Mouse (Mus musculus): ENCODE measurements around the gene Trrap. TPM values are rescaled to one million over a fixed set of nuclear protein-coding genes. Genes with fewer than 3 reads are reported as not detected.

The Trrap gene
- polyA plus RNA-seq, 1 experiment from 2014 or later: 47.2 TPM

DNA sequence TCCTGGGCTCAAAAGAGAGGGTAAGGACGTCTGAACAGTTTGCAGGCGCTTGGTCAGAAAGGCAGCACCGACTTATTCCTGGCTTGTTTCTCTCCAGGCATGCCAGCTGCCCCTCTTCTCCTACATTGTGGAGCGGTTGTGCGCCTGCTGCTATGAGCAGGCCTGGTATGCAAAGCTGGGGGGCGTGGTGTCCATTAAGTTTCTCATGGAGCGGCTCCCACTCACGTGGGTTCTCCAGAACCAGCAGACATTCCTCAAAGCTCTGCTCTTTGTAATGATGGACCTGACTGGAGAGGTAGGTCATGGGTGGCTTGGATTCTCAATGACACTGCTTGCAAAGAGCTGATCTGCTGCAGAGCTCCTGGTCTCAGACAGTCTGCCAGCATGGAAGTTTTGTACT, 35.5 kb downstream of the Trrap start:
- H3K36me3 ChIP-seq (ENCODE audit: control insufficient read depth, insufficient read depth): peaks cover 72% of the 10 kb centered on the region
- H3K27me3 ChIP-seq (ENCODE audit: control insufficient read depth, insufficient read depth, low read length): no peaks in the 10 kb centered on the region
- no peak overlapping the region for H3K4me2 ChIP-seq (ENCODE audit: low read depth, low read length)
- no peak overlapping the region for H3K27ac ChIP-seq (ENCODE audit: low read length)
- H3K9ac ChIP-seq (ENCODE audit: low read length): no peak overlapping the region
- peaks cover 16% of the 10 kb centered on the region for H3K4me1 ChIP-seq (ENCODE audit: control insufficient read depth, insufficient read depth, low read length)
- no peak overlapping the region for H3K4me3 ChIP-seq (ENCODE audit: low read length)
- ATAC-seq (replicated peaks; ENCODE audit: extremely low read depth, insufficient read depth, low FRiP score): no peak
- H3K9me3 ChIP-seq (replicated peaks; ENCODE audit: control insufficient read depth, low read length): no peaks in the 10 kb centered on the region
- 91% methylated on average over 8 of the region's 8 CpGs for whole genome bisulfite sequencing

DNA sequence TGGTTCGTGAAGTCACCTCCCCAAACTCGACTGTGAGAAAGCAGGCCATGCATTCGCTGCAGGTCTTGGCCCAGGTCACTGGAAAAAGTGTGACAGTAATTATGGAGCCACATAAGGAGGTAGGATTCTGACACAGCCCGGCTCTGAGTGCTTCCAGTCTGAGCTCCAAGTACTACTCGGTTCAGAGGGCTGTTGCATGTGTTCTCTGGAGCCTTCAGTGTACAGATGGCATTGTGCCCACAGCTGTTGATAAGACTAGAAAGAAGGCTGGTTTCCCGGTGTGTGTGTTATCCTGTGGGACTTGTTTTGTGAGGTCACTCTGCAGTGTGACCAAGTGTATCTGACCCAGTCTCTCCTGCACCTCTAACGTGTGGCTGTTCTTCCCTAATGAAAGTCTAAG, 36.6 kb downstream of the Trrap start:
- no peak for ATAC-seq (replicated peaks; ENCODE audit: extremely low read depth, insufficient read depth, low FRiP score)

DNA sequence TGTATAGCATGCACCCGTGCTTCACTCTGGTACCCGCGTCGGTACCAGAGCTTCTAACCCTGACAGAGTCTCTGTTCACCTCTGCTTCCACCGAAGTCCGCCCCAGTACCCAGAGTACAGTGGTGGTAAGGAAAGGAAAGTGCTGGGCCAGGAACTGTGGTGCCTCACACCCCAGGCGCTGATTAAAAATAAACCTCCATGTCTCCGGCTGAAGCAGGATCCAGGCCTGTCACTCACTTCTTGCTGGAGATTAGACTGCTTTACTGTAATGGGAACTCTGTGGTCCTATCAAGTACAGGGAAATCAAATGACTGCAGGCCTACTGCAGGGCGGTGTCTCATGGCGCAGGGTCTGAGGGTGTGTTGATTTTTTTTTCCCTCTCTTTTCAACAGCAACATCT, 39.4 kb downstream of the Trrap start:
- H3K4me2 ChIP-seq (ENCODE audit: low read depth, low read length): no peak overlapping the region
- peaks cover 16% of the 10 kb centered on the region for H3K4me1 ChIP-seq (ENCODE audit: control insufficient read depth, insufficient read depth, low read length)
- H3K36me3 ChIP-seq (ENCODE audit: control insufficient read depth, insufficient read depth): peaks cover 73% of the 10 kb centered on the region
- no peak overlapping the region for H3K4me3 ChIP-seq (ENCODE audit: low read length)
- peak; percentile 86 for ATAC-seq (replicated peaks; ENCODE audit: extremely low read depth, insufficient read depth, low FRiP score)
- WGBS: 63% methylated on average over 10 of the region's 10 CpGs
- H3K9me3 ChIP-seq (replicated peaks; ENCODE audit: control insufficient read depth, low read length): no peaks in the 10 kb centered on the region
- no peaks in the 10 kb centered on the region for H3K27me3 ChIP-seq (ENCODE audit: control insufficient read depth, insufficient read depth, low read length)
- no peak overlapping the region; the same call in 1 of the 2 replicates for H3K9ac ChIP-seq (ENCODE audit: low read length)
- peak overlapping the region; percentile 76 for H3K27ac ChIP-seq (ENCODE audit: low read length)

More for the DNA sequence above, 36.6 kb downstream of the Trrap start:
- H3K9ac ChIP-seq (ENCODE audit: low read length): no peak overlapping the region
- H3K36me3 ChIP-seq (ENCODE audit: control insufficient read depth, insufficient read depth): peaks cover 72% of the 10 kb centered on the region
- 49% methylated on average over 7 of the region's 7 CpGs for WGBS
- peaks cover 16% of the 10 kb centered on the region for H3K4me1 ChIP-seq (ENCODE audit: control insufficient read depth, insufficient read depth, low read length)
- H3K4me2 ChIP-seq (ENCODE audit: low read depth, low read length): no peak overlapping the region
- no peak overlapping the region for H3K4me3 ChIP-seq (ENCODE audit: low read length)
- no peak overlapping the region; the same call in 1 of the 2 replicates for H3K27ac ChIP-seq (ENCODE audit: low read length)
- no peaks in the 10 kb centered on the region for H3K9me3 ChIP-seq (replicated peaks; ENCODE audit: control insufficient read depth, low read length)
- no peaks in the 10 kb centered on the region for H3K27me3 ChIP-seq (ENCODE audit: control insufficient read depth, insufficient read depth, low read length)

DNA sequence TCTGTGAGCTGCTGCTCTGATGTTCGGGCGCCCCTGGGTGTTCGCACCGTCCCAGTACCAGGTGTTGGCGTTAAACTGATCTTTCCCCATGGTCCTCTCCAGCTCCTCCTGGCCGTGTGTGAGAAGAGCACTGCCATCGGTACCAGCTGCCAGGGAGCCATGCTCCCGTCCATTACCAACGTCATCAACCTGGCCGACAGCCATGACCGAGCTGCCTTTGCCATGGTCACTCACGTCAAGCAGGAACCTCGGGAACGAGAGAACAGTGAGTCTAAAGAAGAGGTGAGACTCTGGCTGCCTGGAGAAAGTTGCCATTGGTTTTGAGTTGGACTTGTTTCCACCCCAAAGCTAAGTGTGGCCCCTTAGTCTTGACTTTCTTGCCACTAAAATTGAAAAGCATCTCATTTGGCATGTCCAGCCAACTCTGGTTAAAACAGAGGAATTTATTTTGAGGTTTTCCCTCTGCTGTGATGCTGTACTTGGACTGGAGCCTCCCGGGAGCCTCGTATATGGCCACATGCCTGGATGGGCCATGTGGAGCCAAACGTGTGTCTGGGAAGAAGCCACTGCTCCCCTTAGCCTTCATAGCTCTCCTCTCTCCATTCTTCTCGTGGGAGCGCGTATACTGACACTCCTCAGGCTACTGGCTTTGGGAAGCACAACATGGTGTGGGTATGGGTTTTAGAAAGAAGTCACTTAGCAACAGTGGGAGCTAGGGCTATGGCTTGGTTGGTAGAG, 61.0 kb downstream of the Trrap start:
- no peaks in the 10 kb centered on the region for H3K9me3 ChIP-seq (replicated peaks; ENCODE audit: control insufficient read depth, low read length)
- no peak overlapping the region for H3K4me2 ChIP-seq (ENCODE audit: low read depth, low read length)
- no peak for ATAC-seq (replicated peaks; ENCODE audit: extremely low read depth, insufficient read depth, low FRiP score)
- no peaks in the 10 kb centered on the region for H3K27me3 ChIP-seq (ENCODE audit: control insufficient read depth, insufficient read depth, low read length)
- no peaks in the 10 kb centered on the region for H3K4me1 ChIP-seq (ENCODE audit: control insufficient read depth, insufficient read depth, low read length)
- H3K36me3 ChIP-seq (ENCODE audit: control insufficient read depth, insufficient read depth): peaks cover 92% of the 10 kb centered on the region
- H3K9ac ChIP-seq (ENCODE audit: low read length): no peak overlapping the region
- 86% methylated on average over 20 of the region's 20 CpGs for WGBS
- no peak overlapping the region for H3K27ac ChIP-seq (ENCODE audit: low read length)
- H3K4me3 ChIP-seq (ENCODE audit: low read length): no peak overlapping the region

DNA sequence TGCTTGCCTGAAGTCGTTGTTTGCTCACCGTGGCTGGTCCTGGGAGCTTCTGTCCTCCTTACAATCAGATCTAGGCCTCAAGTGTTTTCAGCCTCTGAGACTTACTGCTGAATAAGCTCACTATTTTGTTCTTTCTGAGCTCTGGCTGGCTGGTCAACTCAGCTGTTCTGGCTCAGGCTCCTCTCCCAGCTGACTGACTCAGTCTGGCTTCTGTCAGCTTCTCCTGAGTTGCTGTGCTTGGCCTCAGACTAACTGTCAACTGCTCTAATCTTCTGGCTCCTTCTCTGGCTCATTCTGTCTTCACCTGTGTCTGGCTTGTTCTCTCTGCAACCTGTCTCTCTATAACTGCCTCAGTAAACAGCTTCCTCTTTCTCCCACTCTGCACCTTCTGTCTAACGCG, 62.1 kb downstream of the Trrap start:
- H3K9ac ChIP-seq (ENCODE audit: low read length): no peak overlapping the region
- H3K4me1 ChIP-seq (ENCODE audit: control insufficient read depth, insufficient read depth, low read length): no peaks in the 10 kb centered on the region
- no peaks in the 10 kb centered on the region for H3K9me3 ChIP-seq (replicated peaks; ENCODE audit: control insufficient read depth, low read length)
- WGBS: 66% methylated on average over 4 of the region's 4 CpGs
- H3K36me3 ChIP-seq (ENCODE audit: control insufficient read depth, insufficient read depth): peaks cover 92% of the 10 kb centered on the region
- no peak overlapping the region for H3K4me3 ChIP-seq (ENCODE audit: low read length)
- H3K27ac ChIP-seq (ENCODE audit: low read length): no peak overlapping the region
- no peaks in the 10 kb centered on the region for H3K27me3 ChIP-seq (ENCODE audit: control insufficient read depth, insufficient read depth, low read length)
- no peak; the same call in 1 of the 2 replicates for ATAC-seq (replicated peaks; ENCODE audit: extremely low read depth, insufficient read depth, low FRiP score)
- no peak overlapping the region for H3K4me2 ChIP-seq (ENCODE audit: low read depth, low read length)

DNA sequence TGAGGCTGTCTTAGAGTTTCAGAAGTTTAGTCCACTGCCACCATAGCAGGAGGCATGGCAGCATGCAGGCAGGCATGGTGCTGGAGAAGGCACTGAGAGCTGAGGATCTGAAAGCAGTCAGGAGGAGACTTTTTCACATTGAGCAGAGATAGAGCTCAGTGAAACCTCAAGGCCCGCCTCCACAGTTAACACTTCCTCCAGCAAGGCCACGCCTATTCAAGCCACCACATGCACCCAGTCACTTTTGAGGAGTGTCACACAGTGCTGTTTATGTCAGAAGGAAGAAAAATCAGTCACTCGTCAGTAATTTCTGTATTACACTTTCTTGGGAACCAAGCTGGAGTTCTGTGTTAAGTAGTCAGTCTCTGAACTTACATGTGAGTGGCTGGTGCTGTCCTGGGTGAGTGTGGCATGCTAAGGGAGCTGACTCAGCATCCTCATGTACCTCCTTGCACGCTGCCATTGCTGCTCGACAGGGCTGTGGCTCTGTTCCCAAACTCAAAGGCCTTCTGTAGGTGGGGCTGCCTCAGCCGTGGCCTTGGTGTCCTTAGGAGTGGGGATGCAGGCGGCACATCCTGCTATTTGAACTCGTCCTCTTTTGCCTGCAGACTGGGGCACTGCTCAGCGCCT, 64.4 kb downstream of the Trrap start:
- Histone ChIP-seq H3K27ac (ENCODE audit: low read length) (no peak overlapping the region), H3K27me3 (ENCODE audit: control insufficient read depth, insufficient read depth, low read length) (no peaks in the 10 kb centered on the region), H3K9me3 (replicated peaks; ENCODE audit: control insufficient read depth, low read length) (no peaks in the 10 kb centered on the region), H3K4me3 (ENCODE audit: low read length) (no peak overlapping the region), H3K4me2 (ENCODE audit: low read depth, low read length) (no peak overlapping the region), H3K4me1 (ENCODE audit: control insufficient read depth, insufficient read depth, low read length) (no peaks in the 10 kb centered on the region), H3K36me3 (ENCODE audit: control insufficient read depth, insufficient read depth) (peaks cover 94% of the 10 kb centered on the region), H3K9ac (ENCODE audit: low read length) (no peak overlapping the region)
- ATAC-seq (replicated peaks; ENCODE audit: extremely low read depth, insufficient read depth, low FRiP score): no peak
- WGBS: 89% methylated on average over 9 of the region's 9 CpGs

DNA sequence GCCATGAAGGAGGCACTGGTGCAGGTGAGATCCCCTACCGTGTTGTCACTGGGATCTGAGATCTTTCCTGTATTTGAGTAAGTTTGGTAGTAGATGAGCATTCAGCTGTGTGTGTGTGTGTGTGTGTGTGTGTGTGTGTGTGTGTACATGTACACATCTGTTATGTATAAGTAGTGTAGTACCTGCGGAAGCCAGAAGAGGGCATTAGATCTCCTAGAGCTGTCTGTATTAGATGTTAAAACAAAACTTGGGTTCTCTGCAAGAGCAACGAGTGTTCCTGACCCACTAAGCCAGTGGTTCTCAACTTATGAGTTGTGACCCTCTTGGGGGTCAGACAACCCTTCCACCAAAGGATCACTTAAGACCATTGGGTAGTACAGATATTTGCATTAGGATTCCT, 68.6 kb downstream of the Trrap start:
- H3K4me2 ChIP-seq (ENCODE audit: low read depth, low read length): no peak overlapping the region
- H3K27ac ChIP-seq (ENCODE audit: low read length): no peak overlapping the region
- H3K4me1 ChIP-seq (ENCODE audit: control insufficient read depth, insufficient read depth, low read length): no peaks in the 10 kb centered on the region
- no peak overlapping the region for H3K4me3 ChIP-seq (ENCODE audit: low read length)
- no peaks in the 10 kb centered on the region for H3K9me3 ChIP-seq (replicated peaks; ENCODE audit: control insufficient read depth, low read length)
- peaks cover 83% of the 10 kb centered on the region for H3K36me3 ChIP-seq (ENCODE audit: control insufficient read depth, insufficient read depth)
- 88% methylated on average over 3 of the region's 3 CpGs for WGBS
- no peak for ATAC-seq (replicated peaks; ENCODE audit: extremely low read depth, insufficient read depth, low FRiP score)
- no peak overlapping the region for H3K9ac ChIP-seq (ENCODE audit: low read length)
- no peaks in the 10 kb centered on the region for H3K27me3 ChIP-seq (ENCODE audit: control insufficient read depth, insufficient read depth, low read length)

DNA sequence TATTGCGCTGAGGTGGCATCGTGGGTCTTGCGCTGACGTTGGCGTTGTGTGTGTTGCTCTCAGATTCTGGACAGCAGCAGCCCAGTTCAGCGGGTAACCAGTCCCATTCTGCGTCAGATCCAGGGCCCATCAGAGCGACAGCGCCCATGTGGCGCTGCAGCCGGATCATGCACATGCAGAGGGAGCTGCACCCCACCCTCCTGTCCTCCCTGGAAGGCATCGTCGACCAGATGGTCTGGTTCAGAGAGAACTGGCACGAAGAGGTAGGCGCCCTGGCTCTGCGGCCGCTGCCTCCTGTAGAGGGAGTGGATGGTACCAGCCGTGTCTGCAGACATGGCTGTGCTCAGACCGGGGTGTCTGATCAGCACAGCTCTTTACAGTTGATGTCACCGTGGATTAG, 77.8 kb downstream of the Trrap start:
- H3K9ac ChIP-seq (ENCODE audit: low read length): no peak overlapping the region
- no peaks in the 10 kb centered on the region for H3K9me3 ChIP-seq (replicated peaks; ENCODE audit: control insufficient read depth, low read length)
- H3K4me1 ChIP-seq (ENCODE audit: control insufficient read depth, insufficient read depth, low read length): no peaks in the 10 kb centered on the region
- H3K4me2 ChIP-seq (ENCODE audit: low read depth, low read length): no peak overlapping the region
- ATAC-seq (replicated peaks; ENCODE audit: extremely low read depth, insufficient read depth, low FRiP score): no peak
- WGBS: 93% methylated on average over 20 of the region's 20 CpGs
- H3K36me3 ChIP-seq (ENCODE audit: control insufficient read depth, insufficient read depth): peaks cover 78% of the 10 kb centered on the region
- H3K27me3 ChIP-seq (ENCODE audit: control insufficient read depth, insufficient read depth, low read length): no peaks in the 10 kb centered on the region
- no peak overlapping the region for H3K27ac ChIP-seq (ENCODE audit: low read length)
- H3K4me3 ChIP-seq (ENCODE audit: low read length): no peak overlapping the region

DNA sequence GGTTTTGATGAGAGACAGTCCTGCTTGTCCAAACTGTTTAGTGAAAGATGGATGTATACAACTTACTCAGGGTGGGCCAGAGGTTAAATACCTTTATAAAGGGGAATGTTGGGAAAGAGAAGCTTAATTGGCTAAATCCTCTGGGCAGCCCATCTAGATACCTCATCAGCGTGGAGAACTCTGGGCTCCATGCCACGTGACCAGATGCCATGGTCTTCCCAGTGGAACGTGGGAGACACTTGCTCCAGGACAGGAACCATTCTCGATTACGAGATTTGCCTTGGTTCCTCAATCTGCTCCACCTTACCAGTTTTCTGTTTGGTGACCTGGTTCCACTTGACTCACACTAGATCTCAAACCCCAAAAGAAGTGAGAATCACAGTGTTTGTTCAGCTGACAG, 81.2 kb downstream of the Trrap start:
- no peak overlapping the region for H3K27ac ChIP-seq (ENCODE audit: low read length)
- H3K36me3 ChIP-seq (ENCODE audit: control insufficient read depth, insufficient read depth): peaks cover 78% of the 10 kb centered on the region
- no peak overlapping the region for H3K4me2 ChIP-seq (ENCODE audit: low read depth, low read length)
- no peak overlapping the region for H3K4me3 ChIP-seq (ENCODE audit: low read length)
- no peaks in the 10 kb centered on the region for H3K9me3 ChIP-seq (replicated peaks; ENCODE audit: control insufficient read depth, low read length)
- ATAC-seq (replicated peaks; ENCODE audit: extremely low read depth, insufficient read depth, low FRiP score): no peak
- no peaks in the 10 kb centered on the region for H3K27me3 ChIP-seq (ENCODE audit: control insufficient read depth, insufficient read depth, low read length)
- no peaks in the 10 kb centered on the region for H3K4me1 ChIP-seq (ENCODE audit: control insufficient read depth, insufficient read depth, low read length)
- WGBS: 72% methylated on average over 5 of the region's 5 CpGs
- H3K9ac ChIP-seq (ENCODE audit: low read length): no peak overlapping the region

All from heart, embryonic 16.5 days (tissue).